Mouse (Mus musculus): ENCODE data around the gene Actn1. TPM values are rescaled to one million over a fixed set of nuclear protein-coding genes. Genes with fewer than 3 reads are reported as not detected.

Gene Actn1
- polyA plus RNA-seq, 1 experiment: 408 TPM

GRCm38 (mm10) chr12:80147563-80148214 is 112.5 kb downstream of the Actn1 start:
- Histone ChIP-seq H3K36me3 (replicated peaks; ENCODE audit: low read length) (no peaks in the 10 kb centered on the region), H3K9me3 (peaks cover 6% of the 10 kb centered on the region; the same call in 1 of the 2 replicates)

GRCm38 (mm10) chr12:80146227-80147223 is 113.6 kb downstream of the Actn1 start:
- peaks cover 25% of the 10 kb centered on the region for H3K4me1 ChIP-seq
- H3K36me3 ChIP-seq (replicated peaks; ENCODE audit: low read length): no peaks in the 10 kb centered on the region
- no peaks in the 10 kb centered on the region for H3K9me3 ChIP-seq
- peaks cover 3% of the 10 kb centered on the region for H3K27me3 ChIP-seq (replicated peaks)
- no peak overlapping the region for H3K4me3 ChIP-seq (replicated peaks)
- no peak for TF ChIP-seq GATA1 (IDR thresholded peaks at IDR 0.05; ENCODE audit: borderline replicate concordance, low read length)
- no peak for TF ChIP-seq FLI1 (IDR thresholded peaks at IDR 0.05; ENCODE audit: low read length)

More at GRCm38 (mm10) chr12:80147563-80148214, 112.5 kb downstream of the Actn1 start:
- Histone ChIP-seq H3K27me3 (replicated peaks) (peaks cover 3% of the 10 kb centered on the region), H3K4me1 (peaks cover 23% of the 10 kb centered on the region), H3K4me3 (replicated peaks) (no peak overlapping the region)
- no peak for TF ChIP-seq GATA1 (IDR thresholded peaks at IDR 0.05; ENCODE audit: borderline replicate concordance, low read length)
- no peak for TF ChIP-seq FLI1 (IDR thresholded peaks at IDR 0.05; ENCODE audit: low read length)

GRCm38 (mm10) chr12:80145365-80145764 is 114.8 kb downstream of the Actn1 start:
- TF ChIP-seq GATA1 (IDR thresholded peaks at IDR 0.05; ENCODE audit: borderline replicate concordance, low read length) (no peak), FLI1 (IDR thresholded peaks at IDR 0.05; ENCODE audit: low read length) (no peak)
- peaks cover 3% of the 10 kb centered on the region for H3K27me3 ChIP-seq (replicated peaks)
- no peaks in the 10 kb centered on the region for H3K9me3 ChIP-seq
- H3K4me3 ChIP-seq (replicated peaks): no peak overlapping the region
- peaks cover 34% of the 10 kb centered on the region for H3K4me1 ChIP-seq
- H3K36me3 ChIP-seq (replicated peaks; ENCODE audit: low read length): no peaks in the 10 kb centered on the region

GRCm38 (mm10) chr12:80144846-80145245 is 115.3 kb downstream of the Actn1 start:
- Histone ChIP-seq H3K36me3 (replicated peaks; ENCODE audit: low read length) (no peaks in the 10 kb centered on the region), H3K4me1 (peaks cover 39% of the 10 kb centered on the region), H3K4me3 (replicated peaks) (no peak overlapping the region), H3K27me3 (replicated peaks) (peaks cover 4% of the 10 kb centered on the region), H3K9me3 (no peaks in the 10 kb centered on the region)
- TF ChIP-seq GATA1 (IDR thresholded peaks at IDR 0.05; ENCODE audit: borderline replicate concordance, low read length) (no peak), FLI1 (IDR thresholded peaks at IDR 0.05; ENCODE audit: low read length) (no peak)

- peaks cover 27% of the 10 kb centered on the region for H3K4me1 ChIP-seq
- no peak for TF ChIP-seq FLI1 (IDR thresholded peaks at IDR 0.05; ENCODE audit: low read length)
- no peak for TF ChIP-seq GATA1 (IDR thresholded peaks at IDR 0.05; ENCODE audit: borderline replicate concordance, low read length)
- peak overlapping the region; percentile 48 for H3K4me3 ChIP-seq (replicated peaks)
- H3K36me3 ChIP-seq (replicated peaks; ENCODE audit: low read length): no peaks in the 10 kb centered on the region
- H3K9me3 ChIP-seq: no peaks in the 10 kb centered on the region
- peaks cover 25% of the 10 kb centered on the region for H3K27me3 ChIP-seq (replicated peaks)
These were observed 118.7 kb downstream of the Actn1 start for GRCm38 (mm10) chr12:80141470-80141869.

GRCm38 (mm10) chr12:80141011-80141410 is 119.2 kb downstream of the Actn1 start:
- Histone ChIP-seq H3K36me3 (replicated peaks; ENCODE audit: low read length) (no peaks in the 10 kb centered on the region), H3K27me3 (replicated peaks) (peaks cover 29% of the 10 kb centered on the region), H3K4me1 (peaks cover 24% of the 10 kb centered on the region), H3K9me3 (no peaks in the 10 kb centered on the region), H3K4me3 (replicated peaks) (peak overlapping the region; percentile 48)
- TF ChIP-seq GATA1 (IDR thresholded peaks at IDR 0.05; ENCODE audit: borderline replicate concordance, low read length): no peak
- TF ChIP-seq FLI1 (IDR thresholded peaks at IDR 0.05; ENCODE audit: low read length): no peak

GRCm38 (mm10) chr12:80137744-80138143 is 122.4 kb downstream of the Actn1 start:
- H3K36me3 ChIP-seq (replicated peaks; ENCODE audit: low read length): no peaks in the 10 kb centered on the region
- no peaks in the 10 kb centered on the region for H3K9me3 ChIP-seq
- no peak overlapping the region for H3K4me3 ChIP-seq (replicated peaks)
- peaks cover 29% of the 10 kb centered on the region for H3K4me1 ChIP-seq
- H3K27me3 ChIP-seq (replicated peaks): peaks cover 30% of the 10 kb centered on the region
- TF ChIP-seq FLI1 (IDR thresholded peaks at IDR 0.05; ENCODE audit: low read length) (no peak), GATA1 (IDR thresholded peaks at IDR 0.05; ENCODE audit: borderline replicate concordance, low read length) (no peak)

GRCm38 (mm10) chr12:80137246-80137645 is 122.9 kb downstream of the Actn1 start:
- Histone ChIP-seq H3K27me3 (replicated peaks) (peaks cover 30% of the 10 kb centered on the region), H3K4me3 (replicated peaks) (no peak overlapping the region), H3K4me1 (peaks cover 31% of the 10 kb centered on the region), H3K9me3 (no peaks in the 10 kb centered on the region), H3K36me3 (replicated peaks; ENCODE audit: low read length) (no peaks in the 10 kb centered on the region)
- no peak for TF ChIP-seq FLI1 (IDR thresholded peaks at IDR 0.05; ENCODE audit: low read length)

- TF ChIP-seq GATA1 (IDR thresholded peaks at IDR 0.05; ENCODE audit: borderline replicate concordance, low read length): no peak
- TF ChIP-seq FLI1 (IDR thresholded peaks at IDR 0.05; ENCODE audit: low read length): no peak
- Histone ChIP-seq H3K4me3 (replicated peaks) (no peak overlapping the region), H3K4me1 (peaks cover 36% of the 10 kb centered on the region)
These were observed 123.8 kb downstream of the Actn1 start for GRCm38 (mm10) chr12:80136264-80136930.

More at GRCm38 (mm10) chr12:80136264-80136930, 123.8 kb downstream of the Actn1 start:
- H3K36me3 ChIP-seq (replicated peaks; ENCODE audit: low read length): no peaks in the 10 kb centered on the region
- H3K9me3 ChIP-seq: no peaks in the 10 kb centered on the region
- H3K27me3 ChIP-seq (replicated peaks): peaks cover 30% of the 10 kb centered on the region
